Mouse (Mus musculus): ENCODE measurements around the gene Egfr.

GRCm38 (mm10) chr11:16770966-16771365 lies 19.0 kb downstream of the Egfr start:
- TF ChIP-seq CTCF (IDR thresholded peaks at IDR 0.05; ENCODE audit: borderline replicate concordance, extremely low read depth, insufficient read depth, insufficient read length) (no peak), POLR2A (IDR thresholded peaks at IDR 0.05; ENCODE audit: borderline replicate concordance, extremely low read depth, insufficient read depth, insufficient read length, poor library complexity, severe bottlenecking) (no peak)
